Mouse (Mus musculus) brain, embryonic 14.5 days (tissue): ENCODE data around the gene Pilrb2. TPM values are rescaled to one million over a fixed set of nuclear protein-coding genes. Genes with fewer than 3 reads are reported as not detected.
"Not testable (repeated sequence)": the region's sequence is repeated elsewhere in the genome, so short reads cannot be mapped to it uniquely, and the experiment has no call there.

Experiments
- DNase-seq: peaks from one replicate; pipeline ENCODE4 v3.0.0-alpha.2; 2011; ENCODE audit warnings: low read depth
- CTCF ChIP-seq: fragments of 200-500 bp; IDR thresholded peaks from 2 replicates; pipeline ENCODE4 v1.5.1; 2012; ENCODE audit warnings: inconsistent platforms, mild to moderate bottlenecking, moderate library complexity, borderline replicate concordance; ENCODE audit not compliant: insufficient read depth, insufficient read length; ENCODE audit errors: extremely low read depth
- POLR2A ChIP-seq: fragments of 200-500 bp; IDR thresholded peaks from 2 replicates; pipeline ENCODE4 v1.6.1; 2012; ENCODE audit warnings: mild to moderate bottlenecking, inconsistent platforms, borderline replicate concordance; ENCODE audit not compliant: poor library complexity, insufficient read depth, insufficient read length, severe bottlenecking; ENCODE audit errors: extremely low read depth
- polyA plus RNA-seq: library from polyadenylated mRNA; depleted of rRNA; stranded (reverse); fragments of >200 nt; gene quantifications from 2 replicates; pipeline ENCODE4 v1.2.3, GENCODE M21; 2012

Gene Pilrb2
- polyA plus RNA-seq, 1 experiment, result 0.08 TPM

- not testable (repeated sequence) for DNase-seq
Measured at GRCm38 (mm10) chr5:137837110-137837509, 34.5 kb downstream of the Pilrb2 start.

GRCm38 (mm10) chr5:137836611-137837010, 35.0 kb downstream of the Pilrb2 start:
- DNase-seq, result no peak
- TF ChIP-seq POLR2A, result no peak
- no peak for TF ChIP-seq CTCF

GRCm38 (mm10) chr5:137835966-137836520, 35.6 kb downstream of the Pilrb2 start, which contains the start of gene Pilra:
Pilra (minus strand) TSS chr5:137836281.
- not testable (repeated sequence) for DNase-seq

GRCm38 (mm10) chr5:137833500-137833899, 38.1 kb downstream of the Pilrb2 start:
- TF ChIP-seq POLR2A, result no peak
- no peak for TF ChIP-seq CTCF
- no peak for DNase-seq

GRCm38 (mm10) chr5:137831506-137831905, 40.1 kb downstream of the Pilrb2 start:
- no peak for TF ChIP-seq POLR2A
- TF ChIP-seq CTCF, result no peak
- DNase-seq, result no peak

- TF ChIP-seq POLR2A, result no peak
- no peak for TF ChIP-seq CTCF
Measured at GRCm38 (mm10) chr5:137831106-137831505, 40.5 kb downstream of the Pilrb2 start.

GRCm38 (mm10) chr5:137830238-137830637, 41.4 kb downstream of the Pilrb2 start:
- TF ChIP-seq CTCF, result no peak
- TF ChIP-seq POLR2A, result no peak
- no peak for DNase-seq

More at GRCm38 (mm10) chr5:137831106-137831505, 40.5 kb downstream of the Pilrb2 start:
- no peak for DNase-seq

GRCm38 (mm10) chr5:137828694-137829093, 42.9 kb downstream of the Pilrb2 start:
- no peak for DNase-seq
- TF ChIP-seq POLR2A (no peak), CTCF (no peak)

GRCm38 (mm10) chr5:137826421-137826820, 45.2 kb downstream of the Pilrb2 start:
- DNase-seq, result no peak
- TF ChIP-seq CTCF, result no peak
- no peak for TF ChIP-seq POLR2A

GRCm38 (mm10) chr5:137825971-137826370, 45.6 kb downstream of the Pilrb2 start:
- DNase-seq, result no peak
- TF ChIP-seq CTCF (no peak), POLR2A (no peak)

- DNase-seq, result no peak
- TF ChIP-seq POLR2A (no peak), CTCF (no peak)
Measured at GRCm38 (mm10) chr5:137825030-137825429, 46.6 kb downstream of the Pilrb2 start.

GRCm38 (mm10) chr5:137823455-137824045, 48.1 kb downstream of the Pilrb2 start:
- TF ChIP-seq POLR2A, result no peak
- no peak for TF ChIP-seq CTCF
- DNase-seq, result no peak
